Mouse (Mus musculus) CH12.LX (cell line): ENCODE measurements around the gene Fgg.

Experiments
- CHD2 ChIP-seq: IDR thresholded peaks from 2 replicates; pipeline ENCODE4 v1.6.1; 2011; ENCODE audit warnings: low read length, improper control_type of control experiment
- CTCF ChIP-seq, 2 experiments: IDR thresholded peaks in 1 of 2; conservative IDR thresholded peaks in 1 of 2; 2 replicates each; pipeline ENCODE4 v1.5.1; 2011 to 2012; ENCODE audit warnings: low read depth in 2 of 2, low read length in 2 of 2, improper control_type of control experiment in 1 of 2, inconsistent platforms in 1 of 2, mild to moderate bottlenecking in 1 of 2, moderate library complexity in 1 of 2
- ELF1 ChIP-seq: IDR thresholded peaks from 2 replicates; pipeline ENCODE4 v1.6.1; 2014; ENCODE audit warnings: low read depth, mild to moderate bottlenecking, inconsistent platforms, low read length, improper control_type of control experiment
- NRF1 ChIP-seq: IDR thresholded peaks from 2 replicates; pipeline ENCODE4 v1.6.1; 2014; ENCODE audit warnings: low read depth, mild to moderate bottlenecking, inconsistent platforms, low read length, improper control_type of control experiment, moderate library complexity
- POLR2A ChIP-seq: IDR thresholded peaks from 2 replicates; pipeline ENCODE4 v1.6.1; 2011; ENCODE audit warnings: low read depth, mild to moderate bottlenecking, improper control_type of control experiment, low read length
- SMC3 ChIP-seq: IDR thresholded peaks from 2 replicates; pipeline ENCODE4 v1.6.1; 2011; ENCODE audit warnings: low read depth, low read length, improper control_type of control experiment
- USF1 ChIP-seq: IDR thresholded peaks from 2 replicates; pipeline ENCODE4 v1.6.1; 2014; ENCODE audit warnings: low read depth, mild to moderate bottlenecking, inconsistent platforms, low read length, improper control_type of control experiment

- no peak for TF ChIP-seq CTCF (conservative IDR thresholded peaks at IDR 0.05 in 1 of 2, IDR thresholded peaks at IDR 0.05 in 1 of 2; ENCODE audit: low read depth in 2 of 2, low read length in 2 of 2)
- no peak for TF ChIP-seq NRF1
- no peak for TF ChIP-seq POLR2A
- no peak for TF ChIP-seq SMC3
- no peak for TF ChIP-seq CHD2
- TF ChIP-seq ELF1, result no peak
- no peak for TF ChIP-seq USF1
Observed at GRCm38 (mm10) chr3:82980818-82981217, 26.7 kb upstream of the Fgg start.
